Mouse (Mus musculus) forebrain, embryonic 15.5 days (tissue): Measurements from ENCODE around the gene Rnf7. TPM values are rescaled to one million over a fixed set of nuclear protein-coding genes. Genes with fewer than 3 reads are reported as not detected.
"Not testable (repeated sequence)": the region's sequence is repeated elsewhere in the genome, so short reads cannot be mapped to it uniquely, and the experiment has no call there.

Experiments
- ATAC-seq: fragments of 200-750 bp; cut with Nextera tagmentation; replicated peaks from 2 replicates; pipeline ENCODE4 v1.8.0; 2017; ENCODE audit warnings: mild to moderate bottlenecking, moderate TSS enrichment, moderate library complexity
- H3K27ac ChIP-seq: fragments of 300-500 bp; sonication (generic); replicated peaks from 2 replicates; pipeline ENCODE4 v1.5.1; 2015; ENCODE audit warnings: mild to moderate bottlenecking, inconsistent platforms
- H3K27me3 ChIP-seq: fragments of 300-500 bp; sonication (generic); 2 replicates; pipeline ENCODE4 v1.6.1; 2015; ENCODE audit warnings: inconsistent platforms
- H3K36me3 ChIP-seq: fragments of 300-500 bp; sonication (generic); 2 replicates; pipeline ENCODE4 v1.6.1; 2015; ENCODE audit warnings: mild to moderate bottlenecking, inconsistent platforms
- H3K4me1 ChIP-seq: fragments of 300-500 bp; sonication (generic); 2 replicates; pipeline ENCODE4 v1.6.1; 2015; ENCODE audit warnings: inconsistent platforms
- H3K4me2 ChIP-seq: fragments of 300-500 bp; sonication (generic); replicated peaks from 2 replicates; pipeline ENCODE4 v1.6.1; 2015; ENCODE audit warnings: mild to moderate bottlenecking, inconsistent platforms
- H3K4me3 ChIP-seq: fragments of 300-500 bp; sonication (generic); 2 replicates; pipeline ENCODE4 v1.5.1; 2015; ENCODE audit warnings: mild to moderate bottlenecking, inconsistent platforms
- H3K9ac ChIP-seq: fragments of 300-500 bp; sonication (generic); replicated peaks from 2 replicates; pipeline ENCODE4 v1.6.1; 2015; ENCODE audit warnings: mild to moderate bottlenecking, inconsistent platforms
- H3K9me3 ChIP-seq: fragments of 300-500 bp; sonication (generic); 2 replicates; pipeline ENCODE4 v1.6.1; 2016; ENCODE audit warnings: inconsistent platforms
- WGBS: fragments of 180-500 bp; shearing (Covaris S2); methylation state at CpG from one replicate; pipeline ENCODE4 v1.1.7; 2015; ENCODE audit warnings: mixed read lengths; 5-methylcytosine and 5-hydroxymethylcytosine counted together
- polyA plus RNA-seq: library from polyadenylated mRNA; unstranded; fragments of >200 nt; fragmentation: Nextera tagmentation; extraction: Ambion mirVana; gene quantifications from 2 replicates; pipeline ENCODE4 v1.2.1, GENCODE M21; 2015

The Rnf7 gene
- 179 and 187 TPM in 2 replicates for polyA plus RNA-seq

DNA sequence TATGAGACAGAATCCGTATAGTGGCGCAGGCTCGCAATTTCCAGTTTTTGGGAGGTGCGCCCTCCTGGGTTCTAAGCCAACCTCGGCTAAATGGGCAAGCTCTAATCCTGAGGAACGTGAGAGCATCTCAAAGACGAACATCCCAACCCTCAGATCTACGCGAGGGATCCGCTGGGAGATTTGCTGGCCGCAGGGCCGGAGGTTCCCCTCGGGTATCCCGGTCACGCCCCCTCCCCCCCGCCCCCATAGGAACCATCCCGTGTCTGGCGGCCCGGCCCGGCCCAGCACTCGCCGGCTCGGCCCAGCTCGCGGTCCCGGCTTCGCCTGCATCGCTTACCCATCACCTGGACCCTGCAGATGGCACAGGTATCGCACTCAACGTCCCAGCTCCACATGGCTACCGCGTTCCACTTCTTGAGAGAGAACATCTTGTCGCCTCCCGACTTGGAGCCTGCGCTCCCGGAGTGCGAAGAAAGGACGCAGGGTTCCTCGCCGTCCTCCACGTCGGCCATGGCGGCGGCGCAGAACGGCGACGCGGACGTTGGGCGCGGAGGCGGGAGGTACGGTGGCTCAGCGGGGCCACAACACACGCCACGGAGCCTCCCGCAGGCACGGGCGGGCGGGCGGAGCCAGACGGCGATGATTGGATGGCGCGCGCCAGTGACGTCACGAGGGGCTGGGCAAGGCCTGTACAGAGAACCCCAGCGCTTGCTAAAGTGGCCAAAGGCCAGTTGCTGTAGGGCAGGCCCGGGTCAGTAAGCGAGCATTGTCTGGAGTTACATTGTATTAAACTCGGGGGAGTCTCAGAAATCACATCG is at the start of gene Rnf7:
Gene Rnf7 (minus strand): TSS at position 605 of the 818 bp plus-strand sequence.
- peaks cover 20% of the 10 kb centered on the region for H3K4me1 ChIP-seq
- no peaks in the 10 kb centered on the region for H3K9me3 ChIP-seq
- peaks cover 3% of the 10 kb centered on the region; the same call in 1 of the 2 replicates for H3K36me3 ChIP-seq
- WGBS = under 1% methylated on average over 73 of the region's 74 CpGs
- H3K4me3 ChIP-seq = peak within 1 kb of the TSS; percentile 62
- H3K9ac ChIP-seq = peak within 1 kb of the TSS; percentile 71
- peak within 1 kb of the TSS; percentile 79 for H3K4me2 ChIP-seq
- peak; percentile 98 for ATAC-seq
- H3K27ac ChIP-seq = peak within 1 kb of the TSS; percentile 87
- H3K27me3 ChIP-seq = no peaks in the 10 kb centered on the region

DNA sequence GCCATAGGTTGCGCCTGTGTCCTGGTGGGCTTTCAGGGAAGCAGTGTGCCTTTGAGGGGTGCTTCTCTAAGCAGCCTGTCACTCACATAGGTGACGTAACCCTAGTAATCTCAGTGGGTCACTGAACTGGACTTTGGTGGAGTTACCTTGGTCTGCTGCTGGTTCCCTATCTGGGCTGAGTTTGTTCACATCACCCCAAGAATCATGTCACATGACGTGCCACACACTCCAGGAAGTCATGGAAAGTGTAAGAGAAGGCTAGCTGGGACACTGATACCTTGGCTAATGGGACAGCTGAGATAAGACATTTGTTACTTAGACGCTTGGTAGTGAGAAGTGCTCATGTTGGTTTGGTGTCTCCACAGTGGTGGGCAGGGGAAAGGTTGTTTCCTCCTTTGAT is 47.5 kb upstream of the Rnf7 start:
- H3K36me3 ChIP-seq = no peaks in the 10 kb centered on the region
- H3K9me3 ChIP-seq = no peaks in the 10 kb centered on the region

DNA sequence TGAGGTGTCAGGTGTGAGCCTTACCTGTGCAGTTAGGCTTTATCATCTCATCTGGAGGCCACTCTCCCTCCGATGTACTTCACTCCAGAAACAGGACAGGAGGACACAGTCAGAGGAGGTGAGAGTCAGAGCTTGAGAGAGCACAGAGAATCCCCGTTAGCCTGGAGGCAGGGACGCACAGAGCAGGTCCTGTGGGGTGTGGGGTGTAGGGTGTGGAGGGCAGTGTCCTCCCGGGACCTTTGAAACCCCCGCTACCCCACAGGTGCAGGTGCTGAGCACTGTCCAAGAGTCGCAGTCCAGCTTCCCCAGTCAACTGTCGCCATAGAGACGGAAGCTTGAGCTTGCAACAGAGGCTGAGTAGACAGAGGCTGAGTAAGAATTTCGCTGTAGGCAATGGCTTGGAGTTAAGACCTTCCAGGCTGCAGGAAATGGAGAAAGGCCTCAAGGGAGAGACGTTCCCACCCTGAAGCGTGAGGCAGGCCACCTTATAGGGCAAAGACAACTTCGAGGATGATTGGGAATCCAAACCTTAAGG is 46.6 kb upstream of the Rnf7 start, which contains the start of gene Gm28729:
Gene Gm28729 (minus strand): TSS at position 293 of the 535 bp plus-strand sequence.
- Histone ChIP-seq H3K27ac (no peak within 1 kb of the TSS), H3K4me3 (no peak within 1 kb of the TSS), H3K9ac (no peak within 1 kb of the TSS), H3K4me1 (peaks cover 1% of the 10 kb centered on the region; the same call in 1 of the 2 replicates), H3K9me3 (no peaks in the 10 kb centered on the region), H3K27me3 (no peaks in the 10 kb centered on the region), H3K36me3 (no peaks in the 10 kb centered on the region), H3K4me2 (no peak within 1 kb of the TSS)
- ATAC-seq = no peak
- 63% methylated on average over 12 of the region's 12 CpGs for WGBS

More for the DNA sequence above, 47.5 kb upstream of the Rnf7 start:
- Histone ChIP-seq H3K9ac (no peak overlapping the region), H3K4me3 (no peak overlapping the region), H3K27ac (no peak overlapping the region), H3K4me1 (peaks cover 8% of the 10 kb centered on the region), H3K4me2 (no peak overlapping the region), H3K27me3 (no peaks in the 10 kb centered on the region)
- 88% methylated on average over 4 of the region's 4 CpGs for WGBS
- ATAC-seq = no peak

DNA sequence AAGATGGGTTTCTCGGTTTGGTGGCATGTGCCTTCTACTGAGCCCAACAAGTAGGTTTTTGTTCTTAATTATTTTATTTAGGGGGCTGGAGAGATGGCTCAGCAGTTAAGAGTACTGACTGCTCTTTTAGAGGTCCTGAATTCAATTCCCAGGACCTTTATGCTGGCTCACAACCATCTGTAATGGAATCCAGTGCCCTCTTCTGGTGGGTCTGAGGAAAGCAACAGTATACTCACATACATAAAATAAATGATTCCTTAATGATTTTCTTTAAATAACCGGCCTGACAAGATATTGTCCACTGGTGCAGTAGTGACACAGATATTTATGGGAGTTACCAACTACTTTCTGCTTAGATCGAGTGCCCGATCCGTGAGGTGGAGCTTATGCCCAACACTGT is 44.7 kb upstream of the Rnf7 start:
- H3K4me3 ChIP-seq = no peak overlapping the region
- ATAC-seq = no peak
- H3K9me3 ChIP-seq = no peaks in the 10 kb centered on the region
- H3K27ac ChIP-seq = no peak overlapping the region
- no peak overlapping the region for H3K9ac ChIP-seq
- H3K4me2 ChIP-seq = no peak overlapping the region
- 93% methylated on average over 5 of the region's 5 CpGs for WGBS
- H3K27me3 ChIP-seq = no peaks in the 10 kb centered on the region
- no peaks in the 10 kb centered on the region for H3K4me1 ChIP-seq
- H3K36me3 ChIP-seq = no peaks in the 10 kb centered on the region

DNA sequence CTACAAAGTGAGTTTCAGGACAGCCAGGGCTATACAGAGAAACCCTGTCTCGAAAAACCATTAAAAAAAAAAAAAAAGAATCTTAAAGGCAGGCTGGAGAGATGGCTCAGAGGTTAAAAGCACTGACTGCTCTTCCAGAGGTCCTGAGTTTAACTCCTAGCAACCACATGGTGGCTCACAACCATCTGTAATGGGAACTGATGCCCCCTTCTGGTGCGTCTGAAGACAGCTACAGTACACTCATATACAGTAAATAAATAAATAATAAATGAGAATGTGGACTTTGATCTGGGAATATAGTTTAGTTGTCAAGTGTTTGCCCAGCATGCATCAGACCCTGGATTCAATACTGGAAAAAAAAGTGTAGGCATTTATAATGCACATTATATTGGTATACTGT is 43.1 kb upstream of the Rnf7 start:
- not testable (repeated sequence) for H3K27me3 ChIP-seq, H3K4me3 ChIP-seq, ATAC-seq, H3K4me1 ChIP-seq, H3K27ac ChIP-seq, H3K4me2 ChIP-seq, H3K36me3 ChIP-seq, H3K9me3 ChIP-seq, H3K9ac ChIP-seq
- WGBS = 88% methylated on average over 2 of the region's 2 CpGs

DNA sequence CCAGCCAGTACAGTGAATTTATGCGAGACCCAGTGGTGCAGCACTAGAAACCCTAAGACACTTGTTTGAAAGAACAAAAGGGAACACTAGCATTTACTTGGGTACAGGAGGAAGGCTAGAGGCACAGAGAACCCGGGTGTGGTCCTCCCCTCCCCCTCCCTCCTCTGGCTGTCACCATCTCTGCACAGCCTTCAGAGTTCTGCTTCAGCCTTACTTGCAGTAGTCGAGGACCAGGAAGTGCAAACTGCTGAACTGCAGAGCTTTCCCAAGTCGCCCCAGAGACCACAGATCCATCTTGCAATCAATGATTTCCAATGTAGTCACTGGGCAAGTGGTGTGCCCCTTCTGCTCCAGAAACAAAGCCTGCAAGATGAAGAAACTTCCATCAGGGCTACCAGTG is 39.0 kb upstream of the Rnf7 start:
- H3K36me3 ChIP-seq = no peaks in the 10 kb centered on the region
- H3K9me3 ChIP-seq = no peaks in the 10 kb centered on the region

DNA sequence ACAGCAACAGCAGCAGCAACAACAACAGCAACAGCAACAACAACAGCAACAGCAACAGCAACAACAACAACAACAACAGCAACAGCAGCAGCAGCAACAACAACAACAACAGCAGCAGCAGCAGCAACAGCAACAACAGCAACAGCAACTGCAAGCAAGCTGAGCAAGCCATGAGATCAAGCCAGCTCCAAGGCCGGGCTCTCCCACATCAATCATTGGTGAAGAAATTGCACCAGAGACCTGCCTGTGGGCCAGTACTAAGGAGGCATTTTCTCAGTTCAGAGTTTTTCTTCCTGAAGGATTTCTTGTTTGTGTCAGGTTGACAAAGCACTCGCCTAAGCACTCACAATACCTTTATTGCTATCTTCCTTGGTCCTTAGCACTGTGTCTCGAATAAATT is 38.3 kb upstream of the Rnf7 start:
- Histone ChIP-seq H3K4me3 (no peak overlapping the region), H3K9me3 (no peaks in the 10 kb centered on the region), H3K36me3 (no peaks in the 10 kb centered on the region), H3K9ac (no peak overlapping the region), H3K4me2 (no peak overlapping the region), H3K27ac (no peak overlapping the region), H3K27me3 (no peaks in the 10 kb centered on the region), H3K4me1 (no peaks in the 10 kb centered on the region)
- 74% methylated on average over 3 of the region's 3 CpGs for WGBS
- no peak for ATAC-seq

More for the DNA sequence above, 39.0 kb upstream of the Rnf7 start:
- Histone ChIP-seq H3K27me3 (no peaks in the 10 kb centered on the region), H3K4me1 (no peaks in the 10 kb centered on the region), H3K27ac (no peak overlapping the region), H3K9ac (no peak overlapping the region), H3K4me2 (no peak overlapping the region), H3K4me3 (no peak overlapping the region)
- 41% methylated on average over 4 of the region's 4 CpGs for WGBS
- ATAC-seq = no peak

DNA sequence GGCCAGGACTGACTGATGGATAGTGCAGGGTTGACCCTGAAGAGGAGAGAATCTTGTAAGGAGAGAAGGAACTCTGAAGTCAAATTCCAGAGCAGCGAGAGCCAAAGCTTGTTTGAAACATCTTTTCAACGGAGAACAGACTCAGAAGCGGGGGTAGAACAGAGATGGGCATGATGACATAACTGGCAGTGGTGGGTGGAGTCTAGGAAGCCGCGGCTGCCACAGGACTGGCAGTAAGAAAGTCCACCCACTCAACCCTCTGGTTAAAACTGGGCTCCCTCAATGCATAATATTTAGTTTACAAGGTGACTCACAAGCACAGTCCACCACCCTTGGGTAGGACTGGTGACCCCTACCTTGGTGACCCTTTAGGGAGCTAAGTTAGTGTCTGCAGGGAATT is 37.3 kb upstream of the Rnf7 start:
- no peaks in the 10 kb centered on the region for H3K36me3 ChIP-seq
- WGBS = 92% methylated on average over 5 of the region's 5 CpGs

DNA sequence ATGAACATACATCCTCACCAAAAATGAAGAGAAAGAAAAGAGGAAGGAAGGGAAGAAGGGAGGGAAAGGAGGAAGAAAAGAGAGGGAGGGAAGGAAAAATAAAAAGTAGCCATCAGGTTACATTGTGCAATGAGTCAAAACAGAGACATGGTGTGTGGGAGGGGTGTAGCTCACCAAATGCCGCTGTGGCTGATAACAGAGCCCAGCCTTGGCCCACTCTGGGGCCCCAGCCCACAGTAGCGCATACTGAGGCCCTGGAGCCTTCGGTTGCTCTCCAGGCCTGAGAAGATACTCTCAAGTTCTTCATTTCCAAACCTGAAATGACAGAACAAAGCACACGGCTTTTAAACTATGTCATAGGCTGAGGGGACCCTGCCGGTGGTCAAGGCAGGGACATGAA is 35.8 kb upstream of the Rnf7 start:
- 88% methylated on average over 5 of the region's 5 CpGs for WGBS
- Histone ChIP-seq H3K36me3 (no peaks in the 10 kb centered on the region), H3K27ac (no peak overlapping the region), H3K9ac (no peak overlapping the region), H3K4me2 (no peak overlapping the region), H3K4me3 (no peak overlapping the region), H3K27me3 (no peaks in the 10 kb centered on the region), H3K9me3 (no peaks in the 10 kb centered on the region), H3K4me1 (no peaks in the 10 kb centered on the region)
- no peak for ATAC-seq

More for the DNA sequence above, 37.3 kb upstream of the Rnf7 start:
- H3K27me3 ChIP-seq = no peaks in the 10 kb centered on the region
- H3K27ac ChIP-seq = no peak overlapping the region
- H3K9me3 ChIP-seq = no peaks in the 10 kb centered on the region
- H3K4me3 ChIP-seq = no peak overlapping the region
- H3K4me2 ChIP-seq = no peak overlapping the region
- H3K9ac ChIP-seq = no peak overlapping the region
- no peak for ATAC-seq
- H3K4me1 ChIP-seq = no peaks in the 10 kb centered on the region

DNA sequence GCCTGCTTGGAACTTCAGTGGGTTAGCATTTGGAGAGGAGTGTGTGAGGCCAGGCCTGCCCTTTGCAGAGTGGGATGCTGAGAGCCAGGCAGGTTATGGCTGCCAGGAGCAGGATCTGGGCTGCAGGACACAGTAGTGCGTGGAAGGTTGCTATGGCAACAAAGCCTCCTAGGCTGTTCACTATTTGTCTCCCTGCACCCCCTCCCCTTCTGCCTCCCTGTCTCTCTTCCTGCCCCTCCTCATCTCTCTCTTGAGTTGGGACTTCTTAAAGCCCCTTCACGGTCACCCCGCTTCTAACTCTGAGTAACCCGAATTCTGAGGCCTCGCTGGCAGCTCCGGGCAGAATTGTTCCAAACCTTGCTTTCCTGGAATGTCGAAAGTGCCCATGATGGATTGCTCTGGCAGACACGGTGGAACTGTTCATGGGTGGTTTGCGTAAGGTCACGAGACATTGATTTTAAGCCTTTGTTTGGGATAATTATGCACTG is 27.6 kb upstream of the Rnf7 start:
- H3K27me3 ChIP-seq = no peaks in the 10 kb centered on the region
- no peak overlapping the region for H3K27ac ChIP-seq
- H3K4me2 ChIP-seq = peak overlapping the region; percentile 13; the same call in 1 of the 2 replicates

DNA sequence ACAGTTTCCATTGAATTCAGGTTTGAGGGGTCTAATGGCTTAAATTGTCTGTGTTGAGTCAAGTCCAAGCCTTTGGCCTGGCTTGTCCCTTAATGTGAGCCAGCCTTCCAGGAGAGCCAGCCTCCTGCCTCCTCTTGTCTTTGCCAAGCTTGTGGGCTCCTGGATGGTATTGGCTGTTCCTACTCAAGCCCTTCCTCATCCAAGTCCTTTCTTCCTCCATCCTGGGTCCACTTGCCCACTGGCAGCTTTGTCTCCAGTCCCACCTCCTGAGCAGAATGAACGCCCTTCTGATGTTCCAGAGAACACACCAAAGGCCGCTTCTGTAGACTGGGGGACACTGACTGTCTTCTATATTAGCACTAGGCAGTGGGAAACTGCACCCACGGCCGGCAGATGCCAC is 26.7 kb upstream of the Rnf7 start:
- 95% methylated on average over 4 of the region's 4 CpGs for WGBS
- H3K27ac ChIP-seq = no peak overlapping the region

More for the DNA sequence above, 27.6 kb upstream of the Rnf7 start:
- Histone ChIP-seq H3K4me3 (no peak overlapping the region), H3K4me1 (peaks cover 7% of the 10 kb centered on the region), H3K9me3 (no peaks in the 10 kb centered on the region), H3K9ac (no peak overlapping the region), H3K36me3 (no peaks in the 10 kb centered on the region)
- ATAC-seq = peak; percentile 86
- 37% methylated on average over 10 of the region's 10 CpGs for WGBS

DNA sequence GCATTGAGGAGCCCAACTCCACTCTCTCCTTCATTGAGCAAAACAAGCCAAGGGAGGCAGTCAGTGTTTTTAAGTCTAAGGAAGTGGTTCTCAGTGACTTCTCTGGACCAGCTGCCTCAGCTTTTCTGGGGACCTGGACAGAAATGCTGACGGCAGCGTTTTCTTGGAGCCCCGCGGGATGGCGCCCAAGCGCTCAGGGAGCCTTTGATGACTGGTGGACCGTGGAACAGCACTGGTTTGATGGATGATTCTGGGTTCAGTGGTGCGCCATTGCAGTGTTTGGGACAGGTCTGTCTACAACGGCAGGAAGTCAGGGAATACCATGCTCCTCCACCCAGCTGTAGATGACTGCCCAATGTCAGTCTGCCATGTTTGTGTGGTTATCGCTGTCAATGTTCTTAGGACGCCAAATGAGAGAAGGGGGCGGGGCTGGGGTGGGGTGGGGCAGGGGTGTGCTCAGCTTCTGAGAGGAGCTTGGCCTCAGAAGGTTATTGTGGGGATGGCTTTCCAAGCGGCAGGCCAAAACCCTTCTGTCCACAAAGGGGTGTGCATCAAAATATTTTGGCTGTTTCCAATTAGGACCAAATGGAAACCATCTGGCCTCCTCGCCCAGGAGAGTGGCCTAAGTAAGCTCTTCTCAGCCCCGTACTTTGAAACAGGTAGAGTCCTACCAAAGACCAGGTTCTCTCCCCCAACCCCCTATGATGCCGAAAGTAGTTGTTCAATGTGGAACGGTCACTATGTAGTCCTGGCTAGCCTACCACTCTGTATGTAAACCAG is 25.8 kb upstream of the Rnf7 start:
- Histone ChIP-seq H3K9me3 (no peaks in the 10 kb centered on the region), H3K36me3 (no peaks in the 10 kb centered on the region), H3K27me3 (no peaks in the 10 kb centered on the region), H3K4me3 (no peak overlapping the region), H3K4me2 (no peak overlapping the region), H3K4me1 (peaks cover 7% of the 10 kb centered on the region), H3K27ac (no peak overlapping the region), H3K9ac (no peak overlapping the region)
- 89% methylated on average over 17 of the region's 17 CpGs for WGBS
- ATAC-seq = no peak

More for the DNA sequence above, 26.7 kb upstream of the Rnf7 start:
- no peaks in the 10 kb centered on the region for H3K36me3 ChIP-seq
- H3K4me2 ChIP-seq = no peak overlapping the region
- peaks cover 7% of the 10 kb centered on the region for H3K4me1 ChIP-seq
- H3K4me3 ChIP-seq = no peak overlapping the region
- no peaks in the 10 kb centered on the region for H3K9me3 ChIP-seq
- H3K9ac ChIP-seq = no peak overlapping the region
- no peaks in the 10 kb centered on the region for H3K27me3 ChIP-seq
- no peak for ATAC-seq
